Mouse (Mus musculus) midbrain, embryonic 13.5 days (tissue): ENCODE results near the gene Skap1. TPM values are rescaled to one million over a fixed set of nuclear protein-coding genes. Genes with fewer than 3 reads are reported as not detected.
A peak's percentile ranks its signal among the peaks of the same experiment; 100 is the strongest.

Experiments used
- ATAC-seq: fragments of 200-750 bp; cut with Nextera tagmentation; 2 replicates; pipeline ENCODE4 v1.8.0; 2017; ENCODE audit warnings: mild to moderate bottlenecking, moderate TSS enrichment, moderate library complexity
- H3K27ac ChIP-seq: fragments of 300-500 bp; sonication (generic); 2 replicates; pipeline ENCODE4 v1.5.1; 2015; ENCODE audit warnings: inconsistent platforms, mild to moderate bottlenecking, moderate library complexity
- H3K27me3 ChIP-seq: fragments of 300-500 bp; sonication (generic); 2 replicates; pipeline ENCODE4 v1.6.1; 2015; ENCODE audit warnings: mild to moderate bottlenecking, inconsistent platforms
- H3K36me3 ChIP-seq: fragments of 300-500 bp; sonication (generic); 2 replicates; pipeline ENCODE4 v1.6.1; 2015; ENCODE audit warnings: mild to moderate bottlenecking, inconsistent platforms
- H3K4me1 ChIP-seq: fragments of 300-500 bp; sonication (generic); replicated peaks from 2 replicates; pipeline ENCODE4 v1.6.1; 2015; ENCODE audit warnings: inconsistent platforms
- H3K4me2 ChIP-seq: fragments of 300-500 bp; sonication (generic); replicated peaks from 2 replicates; pipeline ENCODE4 v1.6.1; 2015; ENCODE audit warnings: moderate library complexity, mild to moderate bottlenecking, inconsistent platforms
- H3K4me3 ChIP-seq: fragments of 300-500 bp; sonication (generic); replicated peaks from 2 replicates; pipeline ENCODE4 v1.5.1; 2015; ENCODE audit warnings: mild to moderate bottlenecking, inconsistent platforms
- H3K9ac ChIP-seq: fragments of 300-500 bp; sonication (generic); replicated peaks from 2 replicates; pipeline ENCODE4 v1.6.1; 2015; ENCODE audit warnings: mild to moderate bottlenecking, inconsistent platforms
- H3K9me3 ChIP-seq: fragments of 300-500 bp; sonication (generic); 2 replicates; pipeline ENCODE4 v1.6.1; 2016; ENCODE audit warnings: mild to moderate bottlenecking, inconsistent platforms
- WGBS: fragments of 180-500 bp; shearing (Covaris S2); methylation state at CpG from one replicate; pipeline ENCODE4 v1.1.7; 2015; 5-methylcytosine and 5-hydroxymethylcytosine counted together
- polyA plus RNA-seq: library from polyadenylated mRNA; unstranded; fragments of >200 nt; fragmentation: Nextera tagmentation; extraction: Ambion mirVana; gene quantifications from 2 replicates; pipeline ENCODE4 v1.2.1, GENCODE M21; 2015

Skap1 gene
- polyA plus RNA-seq, 1 experiment from 2014 or later: 3.4 TPM

DNA sequence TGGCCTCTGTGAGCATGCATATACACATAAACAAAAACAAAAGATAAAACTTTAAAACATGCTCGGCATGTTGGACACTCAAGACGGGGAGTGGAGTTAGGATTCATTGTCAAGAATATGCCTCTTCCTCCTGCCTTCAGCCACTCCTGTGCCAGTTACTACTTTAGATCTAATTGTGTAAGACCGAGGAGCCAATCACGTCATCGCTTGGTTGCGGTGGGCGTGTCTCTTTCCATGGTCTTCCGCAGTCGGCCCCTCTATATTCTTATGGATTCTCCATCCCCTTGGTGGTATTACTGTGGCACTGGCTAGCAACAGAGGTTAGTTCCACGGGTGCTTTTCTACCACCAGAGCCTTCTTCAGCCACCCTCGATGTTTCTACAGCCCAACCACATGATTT is 148.2 kb downstream of the Skap1 start:
- H3K4me3 ChIP-seq: no peak overlapping the region
- H3K27ac ChIP-seq: no peak overlapping the region
- no peaks in the 10 kb centered on the region for H3K9me3 ChIP-seq
- H3K27me3 ChIP-seq: no peaks in the 10 kb centered on the region
- H3K4me2 ChIP-seq: no peak overlapping the region
- no peaks in the 10 kb centered on the region for H3K36me3 ChIP-seq
- no peak for ATAC-seq
- 77% methylated on average over 11 of the region's 11 CpGs for WGBS
- no peak overlapping the region for H3K9ac ChIP-seq
- no peaks in the 10 kb centered on the region for H3K4me1 ChIP-seq

DNA sequence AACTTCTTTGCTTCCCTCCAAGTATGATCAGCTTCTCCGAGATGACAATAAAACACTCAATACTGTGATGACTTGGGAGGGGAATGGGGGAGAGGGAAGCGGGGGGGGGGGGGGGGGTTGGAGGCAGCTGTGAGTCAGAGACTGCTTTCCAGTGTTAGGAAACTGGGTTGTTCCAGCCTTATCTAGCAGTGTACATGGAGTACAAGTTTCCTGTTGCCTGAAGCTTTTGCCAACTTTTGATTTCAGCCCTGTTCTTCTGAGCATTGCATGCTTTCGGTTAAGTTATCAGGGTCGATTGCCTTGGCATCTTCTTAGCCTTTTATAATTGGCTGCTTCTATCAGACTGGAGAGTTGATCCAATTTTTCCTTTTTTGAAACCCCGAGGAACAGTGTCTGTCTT is 152.4 kb downstream of the Skap1 start:
- Histone ChIP-seq H3K9ac (no peak overlapping the region), H3K9me3 (no peaks in the 10 kb centered on the region), H3K36me3 (no peaks in the 10 kb centered on the region), H3K4me1 (peaks cover 20% of the 10 kb centered on the region; the same call in 1 of the 2 replicates), H3K27me3 (peaks cover 7% of the 10 kb centered on the region; the same call in 1 of the 2 replicates), H3K4me3 (no peak overlapping the region), H3K4me2 (no peak overlapping the region), H3K27ac (no peak overlapping the region)
- ATAC-seq: no peak
- WGBS: 73% methylated on average over 5 of the region's 5 CpGs

DNA sequence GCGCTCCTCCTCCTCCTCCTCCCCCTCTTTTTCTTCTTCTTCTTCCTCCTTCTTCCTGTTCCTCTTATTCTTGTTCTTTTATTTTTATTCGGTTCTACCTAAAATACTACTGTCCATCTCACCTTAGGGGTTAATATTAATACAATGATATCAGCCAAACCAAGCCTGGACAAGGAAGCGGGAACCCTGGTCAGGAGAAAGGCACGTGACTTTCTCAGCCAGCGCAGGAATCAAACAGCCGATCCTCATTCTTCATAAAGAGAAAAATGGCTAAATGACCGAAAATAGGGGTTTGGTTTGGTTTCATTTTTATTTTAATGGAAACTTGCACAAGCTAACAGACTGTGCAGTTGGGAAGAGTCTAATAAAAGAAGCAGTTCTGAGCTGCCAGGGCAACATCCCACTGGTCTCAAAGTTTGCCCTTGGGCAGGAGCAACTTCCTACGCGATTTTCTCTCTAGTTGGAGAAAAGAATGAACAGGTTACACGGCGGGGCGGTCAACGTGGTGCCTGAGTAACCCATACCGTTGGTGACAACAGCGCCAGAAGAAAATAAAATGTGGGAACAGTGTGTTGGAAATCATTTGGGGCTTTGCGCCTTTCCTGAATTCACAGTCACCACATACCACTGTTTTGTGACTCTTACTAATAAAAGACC is 154.5 kb downstream of the Skap1 start:
- H3K9ac ChIP-seq: no peak overlapping the region
- peaks cover 20% of the 10 kb centered on the region; the same call in 1 of the 2 replicates for H3K4me1 ChIP-seq
- H3K4me3 ChIP-seq: no peak overlapping the region
- H3K4me2 ChIP-seq: 0 out of 2 replicates have a peak overlapping the region, but pooled peaks have one; percentile 6
- H3K27ac ChIP-seq: no peak overlapping the region
- no peaks in the 10 kb centered on the region for H3K36me3 ChIP-seq
- H3K27me3 ChIP-seq: peaks cover 22% of the 10 kb centered on the region
- ATAC-seq: no peak
- no peaks in the 10 kb centered on the region for H3K9me3 ChIP-seq
- 78% methylated on average over 16 of the region's 16 CpGs for WGBS

DNA sequence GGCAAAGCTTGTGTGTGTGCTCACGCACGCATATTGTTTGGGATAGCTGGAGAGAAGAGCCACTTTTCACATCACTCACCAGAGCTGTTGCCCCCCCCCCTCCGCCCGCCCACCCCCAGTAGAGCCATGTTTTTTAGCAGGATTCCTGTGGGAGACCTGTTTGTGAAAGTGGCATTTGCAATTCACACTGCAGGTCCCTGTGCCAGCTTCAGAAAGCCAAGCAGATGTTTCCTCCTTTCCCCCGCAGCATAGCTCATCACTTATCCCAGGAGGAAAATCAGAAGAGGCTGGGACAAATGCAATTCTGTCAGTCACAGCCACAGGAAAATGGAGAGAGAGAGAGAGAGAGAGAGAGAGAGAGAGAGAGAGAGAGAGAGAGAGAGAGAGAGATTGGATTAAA is 155.2 kb downstream of the Skap1 start:
- Histone ChIP-seq H3K36me3 (no peaks in the 10 kb centered on the region), H3K27me3 (peaks cover 22% of the 10 kb centered on the region), H3K9ac (0 out of 2 replicates have a peak overlapping the region, but pooled peaks have one; percentile 3), H3K4me2 (0 out of 2 replicates have a peak overlapping the region, but pooled peaks have one; percentile 6), H3K4me3 (no peak overlapping the region), H3K9me3 (no peaks in the 10 kb centered on the region), H3K4me1 (peaks cover 20% of the 10 kb centered on the region; the same call in 1 of the 2 replicates), H3K27ac (0 out of 2 replicates have a peak overlapping the region, but pooled peaks have one; percentile 25)
- no peak for ATAC-seq
- WGBS: 29% methylated on average over 5 of the region's 5 CpGs

DNA sequence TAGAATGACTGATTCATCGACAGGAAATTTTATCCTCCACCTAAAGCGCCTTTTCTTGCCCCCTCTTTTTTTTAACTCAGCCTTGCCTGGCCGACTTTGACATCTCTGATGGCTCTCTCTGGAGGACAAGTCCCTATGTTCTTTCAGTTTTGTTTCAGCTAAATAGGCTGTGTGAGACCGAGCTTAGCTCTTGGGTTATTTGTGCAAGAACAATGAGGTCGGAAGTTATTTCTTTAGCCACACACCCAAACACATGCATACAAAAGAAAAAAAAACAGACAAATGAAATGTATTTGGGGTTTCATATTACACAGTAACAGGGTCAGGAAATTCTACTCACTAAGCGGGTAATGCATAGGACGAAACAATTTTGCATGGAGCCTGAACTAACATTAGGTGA is 155.6 kb downstream of the Skap1 start:
- H3K27me3 ChIP-seq: peaks cover 22% of the 10 kb centered on the region
- no peaks in the 10 kb centered on the region for H3K9me3 ChIP-seq
- ATAC-seq: no peak
- H3K4me1 ChIP-seq: peaks cover 20% of the 10 kb centered on the region; the same call in 1 of the 2 replicates
- H3K4me3 ChIP-seq: no peak overlapping the region
- H3K4me2 ChIP-seq: 0 out of 2 replicates have a peak overlapping the region, but pooled peaks have one; percentile 6
- H3K27ac ChIP-seq: 0 out of 2 replicates have a peak overlapping the region, but pooled peaks have one; percentile 25
- no peak overlapping the region for H3K9ac ChIP-seq
- 34% methylated on average over 7 of the region's 7 CpGs for WGBS
- no peaks in the 10 kb centered on the region for H3K36me3 ChIP-seq

DNA sequence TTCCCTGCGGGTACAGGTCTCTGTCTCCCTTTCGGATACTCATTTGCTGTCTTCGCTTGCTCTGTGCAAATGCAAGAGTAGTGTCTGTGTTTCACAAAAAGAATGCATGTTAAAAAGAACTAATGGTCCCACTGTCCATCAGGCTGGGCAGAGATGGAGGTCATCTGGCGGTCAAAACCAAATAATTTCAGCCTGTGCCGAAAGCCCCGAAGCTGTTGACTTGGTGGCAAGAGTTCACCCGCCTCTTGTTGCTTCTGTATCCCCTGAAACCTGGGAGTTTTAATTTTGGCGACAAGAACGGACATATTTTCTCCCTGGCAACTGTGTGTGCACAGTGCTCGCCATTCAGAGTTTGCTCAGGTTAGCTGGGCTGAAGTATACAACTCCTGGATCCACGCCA is 156.3 kb downstream of the Skap1 start:
- 63% methylated on average over 11 of the region's 11 CpGs for WGBS
- Histone ChIP-seq H3K9ac (no peak overlapping the region), H3K9me3 (no peaks in the 10 kb centered on the region), H3K36me3 (no peaks in the 10 kb centered on the region), H3K27me3 (peaks cover 22% of the 10 kb centered on the region), H3K4me2 (no peak overlapping the region), H3K4me1 (peaks cover 20% of the 10 kb centered on the region; the same call in 1 of the 2 replicates), H3K4me3 (no peak overlapping the region), H3K27ac (no peak overlapping the region)
- ATAC-seq: no peak

DNA sequence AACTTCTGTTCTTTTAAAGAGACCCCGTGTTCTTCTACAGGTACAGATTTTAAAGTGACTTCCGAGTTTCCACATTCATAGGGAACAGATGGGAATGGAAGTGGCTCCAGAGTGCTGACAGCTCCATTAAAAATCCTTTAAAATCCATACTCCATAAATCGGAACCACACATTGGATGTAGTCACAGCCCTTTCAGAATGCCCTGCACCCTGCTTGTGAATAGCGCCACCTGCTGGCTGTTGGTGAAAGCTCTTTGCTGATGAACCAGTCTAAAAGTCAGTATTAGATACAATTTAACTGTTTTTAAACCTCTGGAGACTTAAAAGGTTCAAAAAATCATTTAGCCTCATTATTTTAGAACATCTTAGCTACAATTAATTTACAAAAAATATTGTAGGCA is 156.8 kb downstream of the Skap1 start:
- no peaks in the 10 kb centered on the region for H3K9me3 ChIP-seq
- whole genome bisulfite sequencing: 31% methylated on average over 4 of the region's 4 CpGs
- H3K9ac ChIP-seq: no peak overlapping the region
- no peak overlapping the region for H3K4me2 ChIP-seq
- peaks cover 21% of the 10 kb centered on the region; the same call in 1 of the 2 replicates for H3K4me1 ChIP-seq
- no peaks in the 10 kb centered on the region for H3K36me3 ChIP-seq
- ATAC-seq: no peak
- peaks cover 22% of the 10 kb centered on the region for H3K27me3 ChIP-seq
- H3K4me3 ChIP-seq: no peak overlapping the region
- H3K27ac ChIP-seq: no peak overlapping the region

DNA sequence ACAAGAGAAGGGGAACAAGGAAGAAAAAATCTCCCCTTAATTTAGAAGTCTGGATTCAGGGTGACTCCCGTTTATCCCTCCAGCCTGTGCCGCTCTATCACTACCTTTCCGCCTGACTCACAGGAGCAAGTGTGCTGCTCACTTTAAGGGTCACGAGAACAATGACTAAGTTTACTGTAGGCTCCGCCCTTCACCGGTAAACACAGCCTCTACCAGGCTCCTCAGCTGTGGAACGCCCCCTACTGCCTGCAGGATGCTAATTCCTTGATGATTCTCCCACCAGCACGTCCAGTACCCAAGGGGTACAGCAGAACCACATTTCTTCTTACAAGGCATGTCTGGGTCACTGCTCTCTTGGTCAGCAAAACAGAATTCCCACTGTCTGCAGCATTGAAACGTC is 158.4 kb downstream of the Skap1 start:
- H3K4me2 ChIP-seq: no peak overlapping the region
- no peaks in the 10 kb centered on the region for H3K9me3 ChIP-seq
- peaks cover 25% of the 10 kb centered on the region; the same call in 1 of the 2 replicates for H3K4me1 ChIP-seq
- ATAC-seq: no peak
- no peaks in the 10 kb centered on the region for H3K36me3 ChIP-seq
- H3K9ac ChIP-seq: no peak overlapping the region
- H3K27ac ChIP-seq: no peak overlapping the region
- H3K4me3 ChIP-seq: no peak overlapping the region
- 10% methylated on average over 9 of the region's 9 CpGs for WGBS
- peaks cover 22% of the 10 kb centered on the region for H3K27me3 ChIP-seq

DNA sequence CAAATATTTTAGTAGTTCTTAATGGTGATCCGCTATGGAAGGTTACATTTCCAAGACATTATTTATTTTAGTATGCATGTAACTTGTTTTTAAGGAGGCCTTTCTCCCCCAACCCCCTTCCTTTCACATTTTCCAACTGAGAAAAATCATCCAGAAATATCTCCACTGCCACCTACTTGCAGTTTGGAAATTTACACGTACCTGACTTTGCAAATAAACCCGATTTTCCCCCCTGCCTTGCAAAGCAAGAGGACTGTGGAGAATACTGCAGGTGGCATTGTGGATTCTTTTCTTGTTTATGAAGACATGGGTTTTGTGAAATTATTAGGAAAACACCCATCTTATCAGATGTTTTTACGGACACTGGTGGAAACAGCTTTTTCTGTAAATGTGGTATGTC is 160.0 kb downstream of the Skap1 start:
- H3K9me3 ChIP-seq: no peaks in the 10 kb centered on the region
- no peaks in the 10 kb centered on the region for H3K36me3 ChIP-seq
- no peak overlapping the region for H3K9ac ChIP-seq
- H3K27ac ChIP-seq: no peak overlapping the region
- no peak overlapping the region for H3K4me3 ChIP-seq
- H3K27me3 ChIP-seq: peaks cover 22% of the 10 kb centered on the region
- H3K4me1 ChIP-seq: peaks cover 20% of the 10 kb centered on the region; the same call in 1 of the 2 replicates
- 60% methylated on average over 4 of the region's 4 CpGs for WGBS
- no peak overlapping the region for H3K4me2 ChIP-seq
- ATAC-seq: no peak

DNA sequence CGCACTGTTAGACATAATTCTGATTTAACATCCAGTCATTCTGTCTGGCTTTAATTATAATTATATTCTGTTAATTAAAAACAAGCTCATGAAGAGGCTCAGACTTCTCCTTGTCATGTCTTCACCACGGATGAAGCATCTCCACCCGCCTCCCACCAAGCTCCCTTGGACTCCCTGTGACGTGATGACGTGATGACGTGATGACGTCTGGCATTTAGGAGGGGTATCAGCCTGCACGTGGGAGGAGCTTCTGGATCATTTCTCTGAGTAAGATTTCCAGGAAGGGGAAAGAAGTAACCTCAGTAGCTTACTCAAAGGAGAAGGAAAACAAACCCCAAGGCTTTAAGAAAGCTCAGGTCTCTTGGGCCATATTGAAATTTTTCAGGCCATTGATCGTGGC is 165.4 kb downstream of the Skap1 start:
- WGBS: 52% methylated on average over 9 of the region's 9 CpGs
- Histone ChIP-seq H3K9me3 (no peaks in the 10 kb centered on the region), H3K27ac (no peak overlapping the region), H3K4me3 (no peak overlapping the region), H3K27me3 (no peaks in the 10 kb centered on the region), H3K4me1 (0 out of 2 replicates have a peak, but pooled peaks cover 5% of the 10 kb centered on the region), H3K36me3 (no peaks in the 10 kb centered on the region), H3K4me2 (no peak overlapping the region; the same call in 1 of the 2 replicates), H3K9ac (no peak overlapping the region)
- ATAC-seq: no peak

DNA sequence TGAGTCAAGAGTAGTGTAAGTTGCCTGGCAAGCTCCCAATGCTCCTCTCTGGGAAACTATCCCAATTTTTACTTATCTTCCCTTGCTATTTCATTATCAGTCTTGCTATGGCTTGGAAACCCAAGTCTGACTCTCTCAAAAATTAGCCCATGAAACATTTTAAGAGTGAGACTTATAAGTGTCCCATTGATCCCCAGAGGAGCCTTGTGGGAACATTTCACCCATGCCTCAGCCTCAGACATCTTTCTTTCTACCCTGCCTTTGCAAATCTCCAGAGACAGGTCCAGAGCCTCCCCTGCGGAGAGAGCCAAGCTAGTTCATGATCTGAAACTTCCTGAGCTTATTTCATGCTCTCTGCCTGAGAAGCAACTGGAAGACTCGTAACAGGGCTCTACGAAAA is 167.1 kb downstream of the Skap1 start:
- Histone ChIP-seq H3K27me3 (no peaks in the 10 kb centered on the region), H3K4me1 (0 out of 2 replicates have a peak, but pooled peaks cover under 1% of the 10 kb centered on the region), H3K9me3 (no peaks in the 10 kb centered on the region), H3K36me3 (no peaks in the 10 kb centered on the region), H3K4me2 (no peak overlapping the region), H3K27ac (no peak overlapping the region), H3K4me3 (no peak overlapping the region), H3K9ac (no peak overlapping the region)
- ATAC-seq: no peak
- WGBS: 76% methylated on average over 3 of the region's 3 CpGs

DNA sequence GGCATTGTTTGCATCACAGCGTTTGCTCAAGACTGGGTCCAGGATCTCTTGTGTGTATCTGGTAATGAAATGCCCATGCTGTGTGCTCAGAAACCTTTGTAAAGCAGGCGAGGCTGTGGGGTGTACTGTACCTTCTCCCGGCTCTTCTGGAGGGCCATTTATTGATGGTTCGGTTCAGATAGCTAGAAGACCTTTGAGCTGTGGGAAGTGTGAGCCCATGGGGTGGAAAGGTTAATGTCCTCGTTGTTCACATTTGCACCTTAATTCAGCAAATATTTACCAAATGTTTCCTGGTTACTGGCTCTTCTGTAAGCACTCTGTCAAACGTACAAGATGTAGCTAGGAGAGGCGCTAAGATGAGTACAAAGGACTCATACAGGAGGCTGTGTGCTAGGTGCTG is 173.5 kb downstream of the Skap1 start:
- ATAC-seq: no peak
- no peak overlapping the region for H3K4me3 ChIP-seq
- H3K4me2 ChIP-seq: no peak overlapping the region
- H3K27me3 ChIP-seq: no peaks in the 10 kb centered on the region
- no peak overlapping the region for H3K27ac ChIP-seq
- no peaks in the 10 kb centered on the region for H3K9me3 ChIP-seq
- 79% methylated on average over 7 of the region's 7 CpGs for WGBS
- no peaks in the 10 kb centered on the region for H3K4me1 ChIP-seq
- H3K36me3 ChIP-seq: no peaks in the 10 kb centered on the region
- H3K9ac ChIP-seq: no peak overlapping the region
